Mouse (Mus musculus) kidney, adult 2 months (tissue): ENCODE results near the gene Dnajc1. TPM values are rescaled to one million over a fixed set of nuclear protein-coding genes. Genes with fewer than 3 reads are reported as not detected.

ENCODE experiments used
- DNase-seq: peaks from one replicate; pipeline ENCODE4 v3.0.0; 2021
- H3K27ac ChIP-seq: fragments of 200-500 bp; 2 replicates; pipeline ENCODE4 v1.5.1; 2012; ENCODE audit warnings: low read depth, low read length, control low read depth, inconsistent platforms; ENCODE audit not compliant: insufficient read depth
- H3K27me3 ChIP-seq: fragments of 200-500 bp; replicated peaks from 2 replicates; pipeline ENCODE4 v1.6.1; 2012; ENCODE audit warnings: mild to moderate bottlenecking, moderate library complexity, low read length, inconsistent platforms; ENCODE audit not compliant: control insufficient read depth, insufficient read depth
- H3K36me3 ChIP-seq: fragments of 200-500 bp; 2 replicates; pipeline ENCODE4 v1.6.1; 2012; ENCODE audit warnings: mild to moderate bottlenecking, moderate library complexity, low read length, inconsistent platforms; ENCODE audit not compliant: control insufficient read depth, insufficient read depth
- H3K4me1 ChIP-seq: fragments of 200-500 bp; 2 replicates; pipeline ENCODE4 v1.6.1; 2011; ENCODE audit warnings: low read length; ENCODE audit not compliant: control insufficient read depth, insufficient read depth
- H3K4me3 ChIP-seq: fragments of 200-500 bp; 2 replicates; pipeline ENCODE4 v1.5.1; 2011; ENCODE audit warnings: mild to moderate bottlenecking, low read depth, low read length, control low read depth; ENCODE audit not compliant: insufficient read depth
- CTCF ChIP-seq: fragments of 200-500 bp; conservative IDR thresholded peaks from 2 replicates; pipeline ENCODE4 v1.5.1; 2011; ENCODE audit warnings: low read depth, mild to moderate bottlenecking, control low read depth, low read length, moderate library complexity, mixed read lengths; ENCODE audit not compliant: insufficient read depth, insufficient read length
- POLR2A ChIP-seq: fragments of 200-500 bp; IDR thresholded peaks from one replicate; pipeline ENCODE4 v1.6.1; 2011; ENCODE audit warnings: low read depth, low read length, control low read depth
- WGBS: fragments of 180-500 bp; shearing (Covaris S2); methylation state at CpG from one replicate; pipeline ENCODE4 v1.1.7; 2018; 5-methylcytosine and 5-hydroxymethylcytosine counted together
- polyA plus RNA-seq: library from polyadenylated mRNA; depleted of rRNA; stranded (reverse); fragments of >200 nt; gene quantifications from 2 replicates; pipeline ENCODE4 v1.2.3, GENCODE M21; 2012

Dnajc1 gene
- polyA plus RNA-seq, 1 experiment: 10.8 TPM

GRCm38 (mm10) chr2:18180323-18180722 is 212.3 kb downstream of the Dnajc1 start:
- 94% methylated on average over 5 of the region's 5 CpGs for WGBS
- TF ChIP-seq CTCF: no peak
- TF ChIP-seq POLR2A: no peak
- Histone ChIP-seq H3K27ac (no peak overlapping the region), H3K4me3 (no peak overlapping the region), H3K36me3 (peaks cover 4% of the 10 kb centered on the region; the same call in 1 of the 2 replicates), H3K27me3 (no peaks in the 10 kb centered on the region), H3K4me1 (no peaks in the 10 kb centered on the region)
- no peak for DNase-seq

DNA sequence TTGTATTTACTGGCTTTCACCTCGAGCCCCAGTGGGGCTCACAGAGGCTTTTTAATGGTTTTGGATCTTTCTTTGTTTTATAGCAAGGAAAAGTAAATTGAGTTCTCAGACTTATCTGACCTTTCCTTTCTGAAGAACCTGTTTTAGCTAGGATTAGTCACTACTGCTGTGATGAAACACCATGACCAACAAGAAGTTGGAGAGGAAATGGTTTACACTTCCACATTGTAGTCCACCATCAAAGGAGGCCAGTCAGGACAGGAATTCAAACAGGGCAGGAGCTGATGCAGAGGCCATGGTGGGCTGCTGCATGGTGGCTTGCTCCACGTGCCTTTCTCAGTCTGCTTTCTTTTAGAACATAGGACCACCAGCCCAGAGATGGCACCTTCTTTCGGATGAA is 216.4 kb downstream of the Dnajc1 start:
- Histone ChIP-seq H3K4me3 (no peak overlapping the region), H3K4me1 (no peaks in the 10 kb centered on the region), H3K27ac (no peak overlapping the region), H3K36me3 (peaks cover 2% of the 10 kb centered on the region; the same call in 1 of the 2 replicates), H3K27me3 (no peaks in the 10 kb centered on the region)
- DNase-seq: no peak
- TF ChIP-seq POLR2A (no peak), CTCF (no peak)
- WGBS: 77% methylated on average over 3 of the region's 3 CpGs

- no peak for DNase-seq
- 47% methylated on average over 1 of the region's 1 CpGs for WGBS
- no peak overlapping the region for H3K27ac ChIP-seq
- TF ChIP-seq POLR2A (no peak), CTCF (no peak)
- no peaks in the 10 kb centered on the region for H3K27me3 ChIP-seq
- H3K4me1 ChIP-seq: no peaks in the 10 kb centered on the region
- H3K4me3 ChIP-seq: no peak overlapping the region
- peaks cover 2% of the 10 kb centered on the region; the same call in 1 of the 2 replicates for H3K36me3 ChIP-seq
These were observed 217.4 kb downstream of the Dnajc1 start for GRCm38 (mm10) chr2:18175234-18175633.

GRCm38 (mm10) chr2:18169174-18169948 is 223.3 kb downstream of the Dnajc1 start:
- no peaks in the 10 kb centered on the region for H3K27me3 ChIP-seq
- TF ChIP-seq POLR2A (no peak), CTCF (no peak)
- 84% methylated on average over 1 of the region's 1 CpGs for WGBS
- DNase-seq: no peak
- H3K4me3 ChIP-seq: no peak overlapping the region
- no peak overlapping the region for H3K27ac ChIP-seq
- H3K36me3 ChIP-seq: peaks cover under 1% of the 10 kb centered on the region
- no peaks in the 10 kb centered on the region for H3K4me1 ChIP-seq

DNA sequence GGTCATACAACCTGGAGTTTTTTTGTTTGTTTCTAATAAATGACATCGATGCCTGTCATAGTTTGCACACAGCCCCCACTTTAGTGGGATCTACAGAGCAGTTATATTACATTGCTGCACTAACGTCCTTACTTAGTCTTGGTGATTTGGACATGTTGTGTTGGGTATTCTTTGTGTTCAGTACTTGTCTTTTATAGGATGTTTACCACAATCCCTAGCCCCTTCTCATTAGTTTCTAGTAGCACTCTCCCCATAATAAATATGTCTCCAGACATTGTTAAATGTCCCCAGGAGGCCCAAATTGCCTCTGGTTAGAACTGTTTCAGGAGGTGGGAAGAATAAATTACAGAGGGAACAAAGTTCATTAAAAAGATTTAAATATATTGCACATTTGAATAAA is 227.1 kb downstream of the Dnajc1 start:
- WGBS: 82% methylated on average over 2 of the region's 2 CpGs
- no peak overlapping the region for H3K4me3 ChIP-seq
- no peaks in the 10 kb centered on the region for H3K27me3 ChIP-seq
- no peaks in the 10 kb centered on the region for H3K4me1 ChIP-seq
- no peak for DNase-seq
- H3K36me3 ChIP-seq: peaks cover 4% of the 10 kb centered on the region
- no peak overlapping the region for H3K27ac ChIP-seq
- TF ChIP-seq POLR2A (no peak), CTCF (no peak)

- peaks cover 4% of the 10 kb centered on the region for H3K36me3 ChIP-seq
- DNase-seq: no peak
- H3K27ac ChIP-seq: no peak overlapping the region
- H3K4me1 ChIP-seq: no peaks in the 10 kb centered on the region
- 91% methylated on average over 5 of the region's 5 CpGs for WGBS
- no peaks in the 10 kb centered on the region for H3K27me3 ChIP-seq
- no peak overlapping the region for H3K4me3 ChIP-seq
- TF ChIP-seq POLR2A: no peak
- TF ChIP-seq CTCF: no peak
These were observed 231.6 kb downstream of the Dnajc1 start for GRCm38 (mm10) chr2:18160992-18161391.

GRCm38 (mm10) chr2:18159426-18159825 is 233.2 kb downstream of the Dnajc1 start:
- peaks cover 4% of the 10 kb centered on the region for H3K36me3 ChIP-seq
- DNase-seq: peak; percentile 12
- H3K27ac ChIP-seq: no peak overlapping the region
- 44% methylated on average over 3 of the region's 3 CpGs for WGBS
- H3K4me3 ChIP-seq: no peak overlapping the region
- TF ChIP-seq CTCF: no peak
- TF ChIP-seq POLR2A: no peak
- no peaks in the 10 kb centered on the region for H3K27me3 ChIP-seq
- H3K4me1 ChIP-seq: no peaks in the 10 kb centered on the region
